Mouse (Mus musculus) liver, embryonic 13.5 days (tissue): ENCODE data around the gene Ninl. TPM values are rescaled to one million over a fixed set of nuclear protein-coding genes. Genes with fewer than 3 reads are reported as not detected.

Source experiments
- ATAC-seq: fragments of 200-750 bp; cut with Nextera tagmentation; 2 replicates; pipeline ENCODE4 v1.8.0; 2017; ENCODE audit warnings: low read depth, mild to moderate bottlenecking, moderate number of reproducible peaks, moderate library complexity
- DNase-seq: peaks from one replicate; pipeline ENCODE4 v3.0.0; 2022
- H3K27ac ChIP-seq: fragments of 300-500 bp; sonication (generic); 2 replicates; pipeline ENCODE4 v1.5.1; 2015; ENCODE audit warnings: moderate library complexity, mild to moderate bottlenecking, inconsistent platforms
- H3K27me3 ChIP-seq: fragments of 300-500 bp; sonication (generic); 2 replicates; pipeline ENCODE4 v1.6.1; 2015; ENCODE audit warnings: mild to moderate bottlenecking, inconsistent platforms
- H3K36me3 ChIP-seq: fragments of 300-500 bp; sonication (generic); 2 replicates; pipeline ENCODE4 v1.6.1; 2015; ENCODE audit warnings: mild to moderate bottlenecking, inconsistent platforms
- H3K4me1 ChIP-seq: fragments of 300-500 bp; sonication (generic); replicated peaks from 2 replicates; pipeline ENCODE4 v1.6.1; 2015; ENCODE audit warnings: inconsistent platforms
- H3K4me2 ChIP-seq: fragments of 300-500 bp; sonication (generic); 2 replicates; pipeline ENCODE4 v1.6.1; 2015; ENCODE audit warnings: inconsistent platforms, mild to moderate bottlenecking, moderate library complexity
- H3K4me3 ChIP-seq: fragments of 300-500 bp; sonication (generic); replicated peaks from 2 replicates; pipeline ENCODE4 v1.5.1; 2015; ENCODE audit warnings: mild to moderate bottlenecking, inconsistent platforms
- H3K9ac ChIP-seq: fragments of 300-500 bp; sonication (generic); 2 replicates; pipeline ENCODE4 v1.6.1; 2015; ENCODE audit warnings: mild to moderate bottlenecking, inconsistent platforms
- H3K9me3 ChIP-seq: fragments of 300-500 bp; sonication (generic); replicated peaks from 2 replicates; pipeline ENCODE4 v1.6.1; 2016; ENCODE audit warnings: inconsistent platforms
- WGBS: fragments of 180-500 bp; shearing (Covaris S2); methylation state at CpG from one replicate; pipeline ENCODE4 v1.1.7; 2015; ENCODE audit not compliant: insufficient replicate concordance; 5-methylcytosine and 5-hydroxymethylcytosine counted together
- polyA plus RNA-seq: library from polyadenylated mRNA; unstranded; fragments of >200 nt; fragmentation: Nextera tagmentation; extraction: Ambion mirVana; gene quantifications from 2 replicates; pipeline ENCODE4 v1.2.1, GENCODE M21; 2015

Gene Ninl
- polyA plus RNA-seq, 1 experiment from 2014 or later, result 10.6 TPM

DNA sequence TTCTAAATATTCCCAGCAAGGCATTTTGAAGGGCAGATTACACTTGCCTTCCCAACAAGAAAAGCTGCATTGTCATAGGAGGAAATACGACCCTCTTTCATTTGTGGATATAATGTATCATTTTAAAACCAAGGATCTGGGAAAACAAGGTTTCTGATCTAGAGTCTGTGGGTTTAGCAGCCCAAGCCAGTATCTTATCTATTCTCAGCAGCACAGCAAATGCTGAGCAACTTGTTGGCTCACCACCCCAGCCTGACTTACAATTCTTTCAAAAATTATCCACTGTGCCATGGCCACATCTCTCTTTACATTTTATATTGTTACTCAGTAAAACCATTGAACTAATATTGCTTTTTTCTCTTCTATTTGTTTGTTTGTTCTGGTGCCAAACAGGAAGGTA lies 27.9 kb downstream of the Ninl start:
- H3K9me3 ChIP-seq, result no peaks in the 10 kb centered on the region
- H3K27me3 ChIP-seq, result no peaks in the 10 kb centered on the region
- WGBS, result 19% methylated on average over 1 of the region's 1 CpGs
- H3K4me2 ChIP-seq, result peak overlapping the region; percentile 91
- H3K27ac ChIP-seq, result peak overlapping the region; percentile 93
- peak overlapping the region; percentile 28 for H3K4me3 ChIP-seq
- DNase-seq, result peak; percentile 52
- ATAC-seq, result peak; percentile 67
- no peaks in the 10 kb centered on the region for H3K36me3 ChIP-seq
- H3K4me1 ChIP-seq, result peaks cover 48% of the 10 kb centered on the region
- H3K9ac ChIP-seq, result peak overlapping the region; percentile 64

DNA sequence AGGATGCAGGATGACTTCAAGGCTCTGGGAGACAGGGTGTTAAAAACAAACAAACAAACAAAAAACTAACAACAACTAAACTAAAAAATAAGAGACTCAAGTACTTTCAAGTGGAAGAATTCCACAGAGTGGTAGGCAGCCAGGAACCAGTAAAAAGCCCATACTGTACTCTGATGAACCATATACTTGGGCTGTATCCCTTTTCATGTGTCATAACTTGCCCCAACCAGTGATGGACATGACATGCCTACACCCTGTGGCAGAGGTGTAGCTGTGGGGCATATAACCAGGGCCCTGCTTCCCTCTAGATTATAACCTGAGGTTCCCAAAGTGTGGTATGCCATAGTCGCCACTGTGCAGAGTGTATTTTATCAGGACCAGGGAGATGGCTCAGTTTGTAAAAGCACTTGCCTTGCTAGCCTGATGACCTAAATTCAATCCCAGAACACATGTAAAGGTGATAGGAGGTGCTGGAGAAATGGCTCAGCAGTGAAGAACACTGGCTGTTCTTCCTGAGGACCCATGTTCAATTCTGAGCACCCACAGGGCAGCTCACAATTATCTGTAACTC lies 29.6 kb downstream of the Ninl start:
- DNase-seq, result no peak
- no peaks in the 10 kb centered on the region for H3K36me3 ChIP-seq
- 44% methylated on average over 1 of the region's 1 CpGs for WGBS
- peak overlapping the region; percentile 93 for H3K27ac ChIP-seq
- peak overlapping the region; percentile 91 for H3K4me2 ChIP-seq
- H3K9me3 ChIP-seq, result no peaks in the 10 kb centered on the region
- ATAC-seq, result peak; percentile 45
- peaks cover 65% of the 10 kb centered on the region for H3K4me1 ChIP-seq
- no peaks in the 10 kb centered on the region for H3K27me3 ChIP-seq
- H3K9ac ChIP-seq, result peak overlapping the region; percentile 64
- H3K4me3 ChIP-seq, result peak overlapping the region; percentile 94

DNA sequence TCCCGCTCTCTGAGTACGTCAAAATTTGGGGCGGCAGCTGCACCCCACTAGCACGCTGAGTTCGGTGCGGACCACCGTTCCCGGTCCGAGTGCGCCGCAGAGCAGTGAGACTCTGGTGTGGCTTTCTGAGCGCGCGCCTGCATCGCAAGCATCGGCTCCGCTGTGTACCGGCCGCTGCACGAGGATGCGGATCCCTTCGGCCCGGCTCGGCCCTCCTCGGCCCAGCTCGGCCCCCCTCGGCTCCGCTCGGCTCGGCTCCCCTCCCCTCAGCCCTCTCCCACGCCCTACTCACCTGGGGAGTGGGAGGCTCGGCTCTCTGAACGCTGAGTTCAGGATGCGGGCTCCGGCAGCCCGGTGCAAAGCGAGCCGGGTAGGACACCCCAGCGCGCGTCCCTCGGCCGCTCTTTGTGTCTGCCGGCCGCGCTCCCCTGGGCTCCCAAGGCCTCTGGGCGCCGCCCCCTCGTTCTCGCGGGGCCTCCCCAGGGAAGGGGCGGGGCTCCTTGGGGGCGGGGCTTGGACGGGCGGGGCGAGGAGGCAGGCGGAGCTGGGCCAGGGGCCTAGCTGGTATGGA lies 30.2 kb downstream of the Ninl start:
- WGBS, result under 1% methylated on average over 57 of the region's 57 CpGs
- peak overlapping the region; percentile 93 for H3K27ac ChIP-seq
- H3K36me3 ChIP-seq, result no peaks in the 10 kb centered on the region
- H3K4me3 ChIP-seq, result peak overlapping the region; percentile 94
- ATAC-seq (peak; percentile 87), DNase-seq (peak; percentile 87)
- H3K9me3 ChIP-seq, result no peaks in the 10 kb centered on the region
- H3K4me2 ChIP-seq, result peak overlapping the region; percentile 91
- H3K9ac ChIP-seq, result peak overlapping the region; percentile 97
- peaks cover 71% of the 10 kb centered on the region for H3K4me1 ChIP-seq
- no peaks in the 10 kb centered on the region for H3K27me3 ChIP-seq

DNA sequence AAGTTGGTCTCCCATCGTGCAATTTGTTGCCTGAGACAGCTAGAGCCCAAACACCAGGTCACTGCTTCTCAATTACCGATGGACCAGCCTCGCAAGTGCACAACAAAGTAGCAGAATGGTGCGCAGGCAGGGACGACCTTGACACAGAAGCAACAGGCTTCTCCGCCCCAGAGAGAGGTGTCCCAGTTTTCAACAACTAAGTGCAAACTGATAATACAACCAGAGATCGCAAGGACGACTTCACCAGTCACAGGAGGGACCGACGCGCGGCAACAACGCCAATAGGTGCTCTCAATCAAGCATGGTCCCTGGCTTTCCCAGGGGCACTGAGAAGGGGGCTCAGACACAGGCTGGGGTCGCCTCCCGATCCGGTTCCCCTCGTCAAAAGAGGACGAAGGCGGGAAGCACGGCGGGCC lies 30.7 kb downstream of the Ninl start:
- H3K9ac ChIP-seq, result peak overlapping the region; percentile 97
- H3K27ac ChIP-seq, result peak overlapping the region; percentile 93
- no peaks in the 10 kb centered on the region for H3K36me3 ChIP-seq
- WGBS, result under 1% methylated on average over 21 of the region's 21 CpGs
- ATAC-seq (peak; percentile 41), DNase-seq (peak; percentile 48)
- H3K27me3 ChIP-seq, result no peaks in the 10 kb centered on the region
- no peaks in the 10 kb centered on the region for H3K9me3 ChIP-seq
- peak overlapping the region; percentile 94 for H3K4me3 ChIP-seq
- peak overlapping the region; percentile 91 for H3K4me2 ChIP-seq
- H3K4me1 ChIP-seq, result peaks cover 76% of the 10 kb centered on the region

DNA sequence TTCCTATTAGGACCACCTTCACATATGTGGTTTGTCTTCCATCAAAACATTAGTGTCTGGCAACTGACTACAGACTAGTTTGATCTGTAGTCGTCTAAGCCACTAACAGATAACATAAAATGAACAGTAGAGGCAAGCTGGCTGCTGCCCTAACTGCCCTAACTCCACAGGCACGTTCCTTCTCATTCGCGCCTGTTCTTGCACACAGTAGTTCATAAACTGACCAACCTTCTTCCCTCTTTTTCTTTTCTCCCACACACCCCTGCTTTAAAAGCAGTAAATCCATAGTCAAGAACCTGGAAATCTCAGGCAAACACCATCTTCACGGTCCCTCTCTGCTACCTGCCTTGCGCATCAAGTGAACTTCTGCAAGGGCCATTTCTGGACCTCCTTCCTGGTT lies 31.2 kb downstream of the Ninl start:
- ATAC-seq (no peak), DNase-seq (no peak)
- WGBS, result 36% methylated on average over 6 of the region's 6 CpGs
- peak overlapping the region; percentile 91 for H3K4me2 ChIP-seq
- peaks cover 79% of the 10 kb centered on the region for H3K4me1 ChIP-seq
- H3K27ac ChIP-seq, result peak overlapping the region; percentile 93
- peak overlapping the region; percentile 97 for H3K9ac ChIP-seq
- no peaks in the 10 kb centered on the region for H3K36me3 ChIP-seq
- H3K9me3 ChIP-seq, result no peaks in the 10 kb centered on the region
- H3K4me3 ChIP-seq, result peak overlapping the region; percentile 94
- H3K27me3 ChIP-seq, result no peaks in the 10 kb centered on the region

DNA sequence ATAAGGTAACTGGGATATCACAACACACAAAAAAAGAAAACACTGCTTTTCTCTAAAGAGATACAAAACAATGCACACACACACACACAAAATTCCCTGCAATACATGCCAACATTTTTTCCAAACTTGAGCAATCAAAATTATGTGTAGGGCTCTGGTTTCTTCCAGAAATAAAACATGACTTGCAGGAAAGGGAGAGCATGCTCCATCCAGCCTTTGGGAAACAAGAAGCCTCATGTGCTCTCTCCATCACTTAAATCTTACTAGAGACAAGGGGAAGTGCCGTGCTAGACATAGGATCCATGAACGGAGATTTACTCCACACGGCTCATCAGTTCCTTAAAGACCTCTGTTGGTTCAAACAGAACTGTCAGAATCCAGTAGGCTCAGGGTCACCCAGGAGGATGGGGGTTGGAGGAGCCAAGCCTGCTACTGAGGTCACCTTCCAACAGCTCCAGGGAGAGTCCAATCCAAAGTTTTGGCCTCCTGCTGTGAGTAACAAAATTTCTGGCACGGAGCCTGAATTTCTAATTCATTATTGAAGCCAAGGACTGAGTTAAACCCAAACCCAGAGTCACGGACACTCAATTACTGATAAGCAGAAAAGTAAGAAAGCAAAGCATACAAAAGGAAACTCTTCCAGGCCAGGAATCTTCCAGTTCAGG lies 32.8 kb downstream of the Ninl start:
- DNase-seq (no peak), ATAC-seq (no peak)
- no peak overlapping the region for H3K4me3 ChIP-seq
- peaks cover 88% of the 10 kb centered on the region for H3K4me1 ChIP-seq
- H3K9ac ChIP-seq, result no peak overlapping the region
- H3K4me2 ChIP-seq, result peak overlapping the region; percentile 91
- no peaks in the 10 kb centered on the region for H3K36me3 ChIP-seq
- H3K27me3 ChIP-seq, result no peaks in the 10 kb centered on the region
- 0 out of 2 replicates have a peak overlapping the region, but pooled peaks have one; percentile 14 for H3K27ac ChIP-seq
- H3K9me3 ChIP-seq, result no peaks in the 10 kb centered on the region
- 69% methylated on average over 5 of the region's 5 CpGs for WGBS

DNA sequence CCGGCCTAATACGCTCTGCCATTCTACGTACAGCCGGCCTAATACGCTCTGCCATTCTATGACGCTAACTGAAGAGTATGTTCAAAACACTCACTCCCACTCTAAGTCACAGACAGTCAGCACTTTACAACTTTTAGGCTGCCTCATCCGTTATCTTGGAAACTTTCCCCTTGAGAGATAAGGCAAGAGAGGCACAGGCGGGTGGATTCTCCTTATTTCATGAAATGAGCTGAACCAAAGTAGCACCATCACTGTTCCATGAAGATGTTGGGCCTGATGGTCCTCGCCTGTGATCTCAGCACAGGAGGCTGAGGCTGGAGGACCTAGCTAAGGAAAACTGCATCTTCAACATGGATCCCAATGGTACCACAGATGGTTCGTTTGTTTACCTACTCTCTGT lies 34.8 kb downstream of the Ninl start:
- peak overlapping the region; percentile 71 for H3K27ac ChIP-seq
- H3K4me1 ChIP-seq, result peaks cover 81% of the 10 kb centered on the region
- no peaks in the 10 kb centered on the region for H3K27me3 ChIP-seq
- DNase-seq (no peak), ATAC-seq (no peak)
- no peaks in the 10 kb centered on the region for H3K9me3 ChIP-seq
- H3K4me3 ChIP-seq, result no peak overlapping the region; the same call in 1 of the 2 replicates
- no peaks in the 10 kb centered on the region for H3K36me3 ChIP-seq
- H3K9ac ChIP-seq, result peak overlapping the region; percentile 40
- peak overlapping the region; percentile 53 for H3K4me2 ChIP-seq
- 68% methylated on average over 10 of the region's 10 CpGs for WGBS

DNA sequence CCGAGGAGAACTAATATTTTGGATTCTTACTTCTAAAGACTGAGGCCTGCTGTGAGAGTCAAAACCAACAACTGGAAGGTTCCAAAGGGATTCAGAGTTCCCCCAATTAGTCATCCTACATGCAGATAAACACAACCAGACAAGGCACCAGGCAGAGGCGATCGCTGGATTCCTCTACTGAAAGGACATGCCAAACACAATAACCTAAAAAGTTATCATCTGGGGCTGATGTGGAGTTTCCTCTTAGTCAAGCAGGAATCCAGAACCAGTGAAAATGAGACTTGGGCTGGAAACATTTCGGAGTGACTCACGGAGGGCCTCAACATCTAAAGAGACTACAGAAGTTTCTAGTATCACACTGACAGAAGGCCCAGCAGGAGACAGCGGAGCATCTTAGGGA lies 35.4 kb downstream of the Ninl start:
- peaks cover 85% of the 10 kb centered on the region for H3K4me1 ChIP-seq

DNA sequence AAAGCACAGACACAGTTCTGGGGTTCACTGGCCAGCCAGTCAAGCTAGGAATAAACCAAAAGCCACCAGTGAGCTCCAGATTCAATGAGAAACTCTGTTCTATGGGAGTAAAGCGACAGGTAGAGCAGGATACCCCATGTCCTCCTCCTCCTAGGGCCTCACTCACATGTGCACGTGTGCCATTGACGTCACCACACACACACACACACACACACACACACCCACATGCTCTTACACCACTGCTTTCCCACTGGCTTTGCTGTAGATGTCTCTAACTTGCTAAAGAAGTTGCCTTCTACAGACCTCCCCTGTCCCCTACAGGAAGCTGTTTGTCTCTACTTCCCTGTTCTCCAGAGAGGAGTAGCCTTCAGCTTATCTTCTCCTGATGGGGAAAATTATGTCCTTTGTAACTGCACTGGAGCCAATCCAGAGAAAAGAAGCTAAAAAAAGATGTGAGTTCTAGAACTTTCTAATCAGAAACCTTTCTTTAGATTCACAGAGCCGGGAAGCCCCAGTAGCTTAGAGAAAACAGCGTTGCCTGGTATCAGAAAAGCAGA lies 37.5 kb downstream of the Ninl start:
- peak overlapping the region; percentile 3; the same call in 1 of the 2 replicates for H3K27ac ChIP-seq
- 52% methylated on average over 5 of the region's 5 CpGs for WGBS
- peaks cover 86% of the 10 kb centered on the region for H3K4me1 ChIP-seq
- no peak overlapping the region for H3K9ac ChIP-seq
- no peak overlapping the region for H3K4me2 ChIP-seq
- DNase-seq (no peak), ATAC-seq (no peak)
- H3K27me3 ChIP-seq, result no peaks in the 10 kb centered on the region
- H3K9me3 ChIP-seq, result no peaks in the 10 kb centered on the region
- no peaks in the 10 kb centered on the region for H3K36me3 ChIP-seq
- no peak overlapping the region for H3K4me3 ChIP-seq

More for the DNA sequence above, 35.4 kb downstream of the Ninl start:
- WGBS, result 79% methylated on average over 6 of the region's 6 CpGs
- no peak for ATAC-seq
- H3K27me3 ChIP-seq, result no peaks in the 10 kb centered on the region
- no peak for DNase-seq
- H3K4me2 ChIP-seq, result peak overlapping the region; percentile 53
- H3K27ac ChIP-seq, result peak overlapping the region; percentile 71
- no peaks in the 10 kb centered on the region for H3K9me3 ChIP-seq
- H3K4me3 ChIP-seq, result no peak overlapping the region
- peak overlapping the region; percentile 40 for H3K9ac ChIP-seq
- H3K36me3 ChIP-seq, result no peaks in the 10 kb centered on the region

DNA sequence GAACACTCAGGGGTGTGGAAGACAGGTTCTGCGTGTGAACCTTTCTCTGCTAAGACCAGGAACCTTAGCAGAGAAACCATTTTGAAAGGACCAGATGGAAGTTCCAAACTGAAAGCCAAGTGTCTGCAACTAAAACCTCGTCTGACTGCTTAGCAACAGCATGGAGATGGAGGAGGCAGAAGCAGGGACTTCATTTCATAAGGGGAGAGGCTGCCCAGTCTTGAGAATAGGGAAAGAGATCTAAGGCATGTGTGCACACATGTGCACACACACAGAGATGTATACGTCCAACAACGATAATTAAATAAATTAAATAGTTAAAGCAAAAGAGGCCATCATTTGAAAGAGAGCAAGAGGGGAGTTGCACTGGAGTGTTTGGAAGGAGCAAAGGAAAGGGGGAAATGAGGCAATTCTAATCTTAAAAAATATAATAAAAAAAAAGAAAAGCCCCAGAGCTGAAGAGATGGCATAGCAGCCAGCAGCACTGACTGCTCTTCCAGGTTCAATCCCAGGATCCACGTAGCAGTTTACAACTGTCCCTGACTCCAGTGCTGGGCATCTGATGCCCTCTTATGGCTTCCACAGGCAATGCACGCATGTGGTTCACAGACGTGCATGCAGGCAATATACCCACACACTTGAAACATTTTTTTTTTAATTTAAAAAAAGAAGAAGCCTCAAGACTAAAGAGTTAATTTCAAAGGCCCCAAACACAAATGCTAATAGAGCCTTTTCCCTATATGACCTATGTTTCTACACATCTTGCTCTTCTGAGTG lies 38.6 kb downstream of the Ninl start:
- peaks cover 82% of the 10 kb centered on the region for H3K4me1 ChIP-seq

DNA sequence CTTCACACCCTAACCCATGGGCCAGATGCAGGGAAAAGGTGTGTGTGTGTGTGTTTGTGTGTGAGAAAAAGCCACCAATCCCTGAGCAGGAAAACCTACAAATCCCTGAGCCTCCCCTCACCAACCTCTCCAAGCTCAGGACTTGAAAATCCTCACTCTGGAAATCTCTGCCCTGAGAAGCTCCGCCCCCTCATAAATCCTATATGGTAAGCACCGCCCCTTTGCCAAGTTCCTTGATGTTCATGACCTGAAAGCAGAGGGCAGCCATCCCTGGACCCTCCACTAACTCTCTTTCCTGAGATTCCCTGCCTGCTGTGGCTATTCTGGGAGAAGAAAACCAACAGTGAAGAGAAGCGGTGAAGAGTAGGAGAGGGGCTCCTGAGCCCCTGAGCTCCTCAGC lies 40.2 kb downstream of the Ninl start:
- H3K27me3 ChIP-seq, result no peaks in the 10 kb centered on the region
- no peaks in the 10 kb centered on the region for H3K9me3 ChIP-seq
- no peak overlapping the region for H3K27ac ChIP-seq
- H3K9ac ChIP-seq, result no peak overlapping the region
- H3K4me1 ChIP-seq, result peaks cover 75% of the 10 kb centered on the region
- H3K4me2 ChIP-seq, result no peak overlapping the region
- no peak for ATAC-seq
- WGBS, result 73% methylated on average over 3 of the region's 3 CpGs
- H3K4me3 ChIP-seq, result no peak overlapping the region
- H3K36me3 ChIP-seq, result no peaks in the 10 kb centered on the region
- DNase-seq, result no peak

More for the DNA sequence above, 38.6 kb downstream of the Ninl start:
- ATAC-seq (peak; percentile 53; the same call in 1 of the 2 replicates), DNase-seq (no peak)
- H3K36me3 ChIP-seq, result no peaks in the 10 kb centered on the region
- no peaks in the 10 kb centered on the region for H3K9me3 ChIP-seq
- 55% methylated on average over 7 of the region's 7 CpGs for WGBS
- H3K9ac ChIP-seq, result no peak overlapping the region
- no peak overlapping the region for H3K4me3 ChIP-seq
- H3K27me3 ChIP-seq, result no peaks in the 10 kb centered on the region
- H3K27ac ChIP-seq, result 0 out of 2 replicates have a peak overlapping the region, but pooled peaks have one; percentile 11
- H3K4me2 ChIP-seq, result no peak overlapping the region
